Mouse (Mus musculus) central nervous system, embryonic 18 days (tissue): Measurements from ENCODE around the gene Trim12a. TPM values are rescaled to one million over a fixed set of nuclear protein-coding genes. Genes with fewer than 3 reads are reported as not detected.

ENCODE experiments used
- polyA plus RNA-seq: library from polyadenylated mRNA; depleted of rRNA; stranded (reverse); fragments of >200 nt; gene quantifications from 2 replicates; pipeline ENCODE4 v1.2.3, GENCODE M21; 2012; rRNA removed

The Trim12a gene
- polyA plus RNA-seq = 2.9 and 3.8 TPM in 2 replicates

GRCm38 (mm10) chr7:104315369-104316080 lies at the start of gene Trim12a:
TSS of gene Trim12a (minus strand) at chr7:104315466.

GRCm38 (mm10) chr7:104352717-104353599 lies 37.7 kb upstream of the Trim12a start, which contains the start of gene Trim12c:
TSS of gene Trim12c (minus strand) at chr7:104353362.

GRCm38 (mm10) chr7:104329171-104329570 lies 13.9 kb upstream of the Trim12a start, which contains the start of gene Trim34b:
TSS of gene Trim34b (plus strand) at chr7:104329471.

GRCm38 (mm10) chr7:104287576-104288443 lies 27.5 kb downstream of the Trim12a start, which contains the start of gene Trim5:
TSS of gene Trim5 (minus strand) at chr7:104288094.

Other genes starting within 250 kb of the Trim12a start
- not detected in 2 replicates for gene Olfr644, start 243.6 kb downstream of the Trim12a start, polyA plus RNA-seq
- gene Olfr645, start 230.0 kb downstream of the Trim12a start, polyA plus RNA-seq = not detected in 2 replicates
- gene Olfr646, start 210.6 kb downstream of the Trim12a start, polyA plus RNA-seq = not detected in 2 replicates
- gene Ubqln5, start 185.6 kb downstream of the Trim12a start, polyA plus RNA-seq = not detected in 2 replicates
- gene Olfr643, start 178.1 kb downstream of the Trim12a start, polyA plus RNA-seq = not detected in 2 replicates
- gene Ubqln3, start 172.2 kb downstream of the Trim12a start, polyA plus RNA-seq = not detected in 2 replicates
- gene Ubqlnl, start 164.9 kb downstream of the Trim12a start, polyA plus RNA-seq = not detected in 2 replicates
- 0.17 TPM in 1 of 2 replicates, not detected in the other for gene Olfm5, start 150.6 kb downstream of the Trim12a start, polyA plus RNA-seq
- 0.17 and 0.18 TPM in 2 replicates for gene Olfr648, start 132.1 kb downstream of the Trim12a start, polyA plus RNA-seq
- gene Olfr649, start 119.5 kb downstream of the Trim12a start, polyA plus RNA-seq = not detected in 2 replicates
- gene Trim6, start 96.7 kb downstream of the Trim12a start, polyA plus RNA-seq = 0.39 and 0.59 TPM in 2 replicates
- gene Trim34a, start 71.0 kb downstream of the Trim12a start, polyA plus RNA-seq = 2.1 and 3.1 TPM in 2 replicates
- gene Trim5, start 27.4 kb downstream of the Trim12a start, polyA plus RNA-seq = 0.16 and 0.21 TPM in 2 replicates
- 0.04 TPM in 1 of 2 replicates, not detected in the other for gene Trim34b, start 14.0 kb upstream of the Trim12a start, polyA plus RNA-seq
- 1.7 and 1.9 TPM in 2 replicates for gene Trim12c, start 37.9 kb upstream of the Trim12a start, polyA plus RNA-seq
- 0.05 TPM in 1 of 2 replicates, not detected in the other for gene Trim30b, start 54.4 kb upstream of the Trim12a start, polyA plus RNA-seq
- 0.05 and 0.08 TPM in 2 replicates for gene Trim30c, start 85.4 kb upstream of the Trim12a start, polyA plus RNA-seq
- gene Trim30a, start 149.7 kb upstream of the Trim12a start, polyA plus RNA-seq = 1.3 and 1.9 TPM in 2 replicates
- 0.74 and 0.91 TPM in 2 replicates for gene Trim30d, start 192.4 kb upstream of the Trim12a start, polyA plus RNA-seq
- not detected in 2 replicates for gene Olfr651, start 234.7 kb upstream of the Trim12a start, polyA plus RNA-seq
- gene Olfr652, start 245.4 kb upstream of the Trim12a start, polyA plus RNA-seq = not detected in 2 replicates